Mouse (Mus musculus) hindbrain, embryonic 11.5 days (tissue): ENCODE results near the gene Cep85l. TPM values are rescaled to one million over a fixed set of nuclear protein-coding genes. Genes with fewer than 3 reads are reported as not detected.

ENCODE experiments used
- ATAC-seq: fragments of 200-750 bp; cut with Nextera tagmentation; 2 replicates; pipeline ENCODE4 v1.8.0; 2017; ENCODE audit warnings: mild to moderate bottlenecking, moderate TSS enrichment, moderate library complexity; ENCODE audit not compliant: low FRiP score
- DNase-seq: peaks from one replicate; pipeline ENCODE4 v3.0.0-alpha.2; 2015; ENCODE audit warnings: low spot score
- H3K27ac ChIP-seq: fragments of 300-500 bp; sonication (generic); 2 replicates; pipeline ENCODE4 v1.5.1; 2014; ENCODE audit warnings: mild to moderate bottlenecking, low read depth, low read length
- H3K27me3 ChIP-seq: fragments of 300-500 bp; sonication (generic); 2 replicates; pipeline ENCODE4 v1.6.1; 2014; ENCODE audit warnings: mild to moderate bottlenecking, low read length, moderate library complexity, mixed read lengths; ENCODE audit not compliant: control insufficient read depth, insufficient read depth
- H3K36me3 ChIP-seq: fragments of 300-500 bp; sonication (generic); 2 replicates; pipeline ENCODE4 v1.6.1; 2014; ENCODE audit warnings: mild to moderate bottlenecking, low read length, moderate library complexity, mixed read lengths; ENCODE audit not compliant: control insufficient read depth, insufficient read depth
- H3K4me1 ChIP-seq: fragments of 300-500 bp; sonication (generic); replicated peaks from 2 replicates; pipeline ENCODE4 v1.6.1; 2014; ENCODE audit warnings: low read length, mixed read lengths; ENCODE audit not compliant: control insufficient read depth, insufficient read depth
- H3K4me2 ChIP-seq: fragments of 300-500 bp; sonication (generic); replicated peaks from 2 replicates; pipeline ENCODE4 v1.6.1; 2014; ENCODE audit warnings: mild to moderate bottlenecking, low read depth, low read length
- H3K4me3 ChIP-seq: fragments of 300-500 bp; sonication (generic); 2 replicates; pipeline ENCODE4 v1.5.1; 2014; ENCODE audit warnings: low read depth, low read length
- H3K9ac ChIP-seq: fragments of 300-500 bp; sonication (generic); 2 replicates; pipeline ENCODE4 v1.6.1; 2014; ENCODE audit warnings: low read depth, low read length
- H3K9me3 ChIP-seq: fragments of 300-500 bp; sonication (generic); 2 replicates; pipeline ENCODE4 v1.6.1; 2016; ENCODE audit warnings: low read length; ENCODE audit not compliant: control insufficient read depth
- WGBS: fragments of 180-500 bp; shearing (Covaris S2); extraction: QIAGEN DNeasy Blood & Tissue Kit; methylation state at CpG from one replicate; pipeline ENCODE4 v1.1.7; 2014; 5-methylcytosine and 5-hydroxymethylcytosine counted together
- polyA plus RNA-seq: library from polyadenylated mRNA; unstranded; fragments of >200 nt; fragmentation: Nextera tagmentation; extraction: Ambion mirVana; gene quantifications from 2 replicates; pipeline ENCODE4 v1.2.1, GENCODE M21; 2014

Gene Cep85l
- polyA plus RNA-seq, 1 experiment from 2014 or later: 13.0 TPM

- Histone ChIP-seq H3K4me1 (no peaks in the 10 kb centered on the region), H3K27ac (no peak overlapping the region), H3K4me2 (no peak overlapping the region), H3K9ac (no peak overlapping the region), H3K36me3 (no peaks in the 10 kb centered on the region), H3K4me3 (no peak overlapping the region), H3K27me3 (no peaks in the 10 kb centered on the region), H3K9me3 (no peaks in the 10 kb centered on the region)
- ATAC-seq: no peak
- WGBS: 75% methylated on average over 2 of the region's 2 CpGs
- no peak for DNase-seq
Measured at GRCm38 (mm10) chr10:53339045-53339444, 40.7 kb downstream of the Cep85l start.

GRCm38 (mm10) chr10:53337162-53337923 lies 42.4 kb downstream of the Cep85l start, which contains the start of gene Pln:
Gene Pln, plus strand, starts transcription at chr10:53337667.
- Histone ChIP-seq H3K27me3 (no peaks in the 10 kb centered on the region), H3K36me3 (no peaks in the 10 kb centered on the region), H3K4me2 (no peak within 1 kb of the TSS), H3K4me3 (no peak within 1 kb of the TSS), H3K27ac (no peak within 1 kb of the TSS), H3K4me1 (no peaks in the 10 kb centered on the region), H3K9ac (no peak within 1 kb of the TSS), H3K9me3 (no peaks in the 10 kb centered on the region)
- ATAC-seq (no peak), DNase-seq (no peak)
- WGBS: 84% methylated on average over 6 of the region's 6 CpGs

GRCm38 (mm10) chr10:53335974-53336373 lies 43.8 kb downstream of the Cep85l start:
- H3K4me1 ChIP-seq: no peaks in the 10 kb centered on the region
- no peak overlapping the region for H3K4me2 ChIP-seq
- 96% methylated on average over 3 of the region's 3 CpGs for WGBS
- H3K9ac ChIP-seq: no peak overlapping the region
- no peak for ATAC-seq
- H3K4me3 ChIP-seq: no peak overlapping the region
- DNase-seq: no peak
- no peaks in the 10 kb centered on the region for H3K9me3 ChIP-seq
- H3K27me3 ChIP-seq: no peaks in the 10 kb centered on the region
- H3K36me3 ChIP-seq: no peaks in the 10 kb centered on the region
- H3K27ac ChIP-seq: no peak overlapping the region

- Histone ChIP-seq H3K4me3 (no peak overlapping the region), H3K27ac (no peak overlapping the region), H3K9me3 (no peaks in the 10 kb centered on the region), H3K4me2 (no peak overlapping the region), H3K27me3 (no peaks in the 10 kb centered on the region), H3K36me3 (no peaks in the 10 kb centered on the region), H3K9ac (no peak overlapping the region), H3K4me1 (no peaks in the 10 kb centered on the region)
- ATAC-seq (no peak), DNase-seq (no peak)
- 86% methylated on average over 2 of the region's 2 CpGs for WGBS
Measured at GRCm38 (mm10) chr10:53335266-53335665, 44.5 kb downstream of the Cep85l start.

GRCm38 (mm10) chr10:53332752-53333151 lies 47.0 kb downstream of the Cep85l start:
- Histone ChIP-seq H3K4me1 (no peaks in the 10 kb centered on the region), H3K27ac (no peak overlapping the region), H3K9me3 (no peaks in the 10 kb centered on the region), H3K4me2 (no peak overlapping the region), H3K4me3 (no peak overlapping the region), H3K9ac (no peak overlapping the region), H3K27me3 (no peaks in the 10 kb centered on the region), H3K36me3 (no peaks in the 10 kb centered on the region)
- ATAC-seq (no peak), DNase-seq (no peak)
- WGBS: 90% methylated on average over 2 of the region's 2 CpGs

GRCm38 (mm10) chr10:53329257-53329656 lies 50.5 kb downstream of the Cep85l start:
- Histone ChIP-seq H3K9me3 (no peaks in the 10 kb centered on the region), H3K4me2 (no peak overlapping the region), H3K27me3 (no peaks in the 10 kb centered on the region), H3K36me3 (no peaks in the 10 kb centered on the region), H3K4me3 (no peak overlapping the region), H3K27ac (no peak overlapping the region), H3K9ac (no peak overlapping the region), H3K4me1 (no peaks in the 10 kb centered on the region)
- no peak for ATAC-seq
- 91% methylated on average over 3 of the region's 3 CpGs for WGBS
- no peak for DNase-seq

GRCm38 (mm10) chr10:53326367-53326766 lies 53.4 kb downstream of the Cep85l start:
- H3K36me3 ChIP-seq: no peaks in the 10 kb centered on the region
- no peak overlapping the region for H3K4me3 ChIP-seq
- H3K9me3 ChIP-seq: no peaks in the 10 kb centered on the region
- no peak overlapping the region for H3K4me2 ChIP-seq
- no peak for DNase-seq
- H3K27ac ChIP-seq: no peak overlapping the region
- no peak overlapping the region for H3K9ac ChIP-seq
- no peaks in the 10 kb centered on the region for H3K4me1 ChIP-seq
- no peak for ATAC-seq
- no peaks in the 10 kb centered on the region for H3K27me3 ChIP-seq

GRCm38 (mm10) chr10:53324663-53325062 lies 55.1 kb downstream of the Cep85l start:
- WGBS: 94% methylated on average over 1 of the region's 1 CpGs
- Histone ChIP-seq H3K4me2 (no peak overlapping the region), H3K4me1 (no peaks in the 10 kb centered on the region), H3K27ac (no peak overlapping the region), H3K9ac (no peak overlapping the region), H3K27me3 (no peaks in the 10 kb centered on the region), H3K4me3 (no peak overlapping the region), H3K9me3 (no peaks in the 10 kb centered on the region), H3K36me3 (no peaks in the 10 kb centered on the region)
- DNase-seq (no peak), ATAC-seq (no peak)

GRCm38 (mm10) chr10:53323367-53323766 lies 56.4 kb downstream of the Cep85l start:
- H3K9me3 ChIP-seq: no peaks in the 10 kb centered on the region
- no peak overlapping the region for H3K4me3 ChIP-seq
- H3K4me2 ChIP-seq: no peak overlapping the region
- no peaks in the 10 kb centered on the region for H3K27me3 ChIP-seq
- no peaks in the 10 kb centered on the region for H3K4me1 ChIP-seq
- H3K9ac ChIP-seq: no peak overlapping the region
- DNase-seq: no peak
- no peaks in the 10 kb centered on the region for H3K36me3 ChIP-seq
- H3K27ac ChIP-seq: no peak overlapping the region
- no peak for ATAC-seq
